Mouse (Mus musculus): ENCODE data around the gene Strip1.

GRCm38 (mm10) chr3:107581103-107582010, 50.1 kb downstream of the Strip1 start:
- TF ChIP-seq CTCF (IDR thresholded peaks at IDR 0.05; ENCODE audit: control insufficient read depth, insufficient read depth, low read length), result no peak
- no peak for TF ChIP-seq POLR2A (IDR thresholded peaks at IDR 0.05; ENCODE audit: borderline replicate concordance, control insufficient read depth, low read depth, low read length)

Data from bone marrow, adult 2 months (tissue).